Mouse (Mus musculus) lung, postnatal 0 days (tissue): ENCODE results near the gene Gxylt2. TPM values are rescaled to one million over a fixed set of nuclear protein-coding genes. Genes with fewer than 3 reads are reported as not detected.

Source experiments
- ATAC-seq: fragments of 200-750 bp; cut with Nextera tagmentation; 2 replicates; pipeline ENCODE4 v1.8.0; 2017; ENCODE audit warnings: moderate library complexity
- DNase-seq: peaks from one replicate; pipeline ENCODE4 v3.0.0-alpha.2; 2016; ENCODE audit warnings: low spot score
- H3K27ac ChIP-seq: fragments of 300-500 bp; sonication (generic); 2 replicates; pipeline ENCODE4 v1.5.1; 2014; ENCODE audit warnings: antibody characterized with exemption, mild to moderate bottlenecking, low read length, mixed read lengths
- H3K27me3 ChIP-seq: fragments of 300-500 bp; sonication (generic); replicated peaks from 2 replicates; pipeline ENCODE4 v1.6.1; 2014; ENCODE audit warnings: low read length, mixed read lengths; ENCODE audit not compliant: insufficient read depth
- H3K36me3 ChIP-seq: fragments of 300-500 bp; sonication (generic); 2 replicates; pipeline ENCODE4 v1.6.1; 2014; ENCODE audit warnings: low read length, mixed read lengths; ENCODE audit not compliant: insufficient read depth
- H3K4me1 ChIP-seq: fragments of 300-500 bp; sonication (generic); 2 replicates; pipeline ENCODE4 v1.6.1; 2014; ENCODE audit warnings: antibody characterized with exemption, low read depth, low read length, mixed read lengths; ENCODE audit not compliant: insufficient read depth
- H3K4me2 ChIP-seq: fragments of 300-500 bp; sonication (generic); replicated peaks from 2 replicates; pipeline ENCODE4 v1.6.1; 2014; ENCODE audit warnings: low read depth, mild to moderate bottlenecking, low read length, moderate library complexity, mixed read lengths
- H3K4me3 ChIP-seq: fragments of 300-500 bp; sonication (generic); 2 replicates; pipeline ENCODE4 v1.5.1; 2014; ENCODE audit warnings: low read depth, low read length
- H3K9ac ChIP-seq: fragments of 300-500 bp; sonication (generic); replicated peaks from 2 replicates; pipeline ENCODE4 v1.6.1; 2014; ENCODE audit warnings: low read depth, mild to moderate bottlenecking
- H3K9me3 ChIP-seq: fragments of 300-500 bp; sonication (generic); 2 replicates; pipeline ENCODE4 v1.6.1; 2016; ENCODE audit warnings: low read length, mixed read lengths
- CTCF ChIP-seq: IDR thresholded peaks from 2 replicates; pipeline ENCODE4 v1.5.1; 2016; ENCODE audit warnings: antibody characterized with exemption, mild to moderate bottlenecking
- EP300 ChIP-seq: IDR thresholded peaks from 2 replicates; pipeline ENCODE4 v1.6.1; 2016; ENCODE audit warnings: antibody characterized with exemption, mild to moderate bottlenecking, control low read depth
- WGBS: fragments of 180-500 bp; shearing (Covaris S2); extraction: QIAGEN DNeasy Blood & Tissue Kit; methylation state at CpG from one replicate; pipeline ENCODE4 v1.1.7; 2014; 5-methylcytosine and 5-hydroxymethylcytosine counted together
- polyA plus RNA-seq: library from polyadenylated mRNA; unstranded; fragments of >200 nt; fragmentation: Nextera tagmentation; extraction: Ambion mirVana; gene quantifications from 2 replicates; pipeline ENCODE4 v1.2.1, GENCODE M21; 2015

Gxylt2 gene
- polyA plus RNA-seq, 1 experiment from 2014 or later, result 2.2 TPM

GRCm38 (mm10) chr6:100670880-100671344, 33.6 kb upstream of the Gxylt2 start, which contains the start of gene Shq1:
Gene Shq1, minus strand, starts transcription at chr6:100671157.
- Histone ChIP-seq H3K4me2 (peak within 1 kb of the TSS; percentile 87), H3K36me3 (no peaks in the 10 kb centered on the region), H3K9me3 (no peaks in the 10 kb centered on the region), H3K27me3 (no peaks in the 10 kb centered on the region), H3K9ac (peak within 1 kb of the TSS; percentile 56), H3K4me3 (peak within 1 kb of the TSS; percentile 89), H3K27ac (peak within 1 kb of the TSS; percentile 54), H3K4me1 (peaks cover 3% of the 10 kb centered on the region; the same call in 1 of the 2 replicates)
- DNase-seq, result peak; percentile 95
- ATAC-seq, result peak; percentile 98
- WGBS, result under 1% methylated on average over 49 of the region's 49 CpGs
- TF ChIP-seq EP300, result no peak; the same call in 1 of the 2 replicates
- peak; percentile 44 for TF ChIP-seq CTCF

- H3K9me3 ChIP-seq, result no peaks in the 10 kb centered on the region
- 6% methylated on average over 7 of the region's 7 CpGs for WGBS
- ATAC-seq (no peak), DNase-seq (no peak)
- H3K27ac ChIP-seq, result no peak overlapping the region
- no peaks in the 10 kb centered on the region for H3K27me3 ChIP-seq
- H3K4me3 ChIP-seq, result peak overlapping the region; percentile 89; the same call in 1 of the 2 replicates
- H3K9ac ChIP-seq, result peak overlapping the region; percentile 56; the same call in 1 of the 2 replicates
- TF ChIP-seq EP300, result no peak
- no peak for TF ChIP-seq CTCF
- H3K4me2 ChIP-seq, result peak overlapping the region; percentile 87
- no peaks in the 10 kb centered on the region for H3K36me3 ChIP-seq
- peaks cover 3% of the 10 kb centered on the region; the same call in 1 of the 2 replicates for H3K4me1 ChIP-seq
These were observed 33.1 kb upstream of the Gxylt2 start for GRCm38 (mm10) chr6:100671401-100671800.

- ATAC-seq (no peak), DNase-seq (peak; percentile 74)
- WGBS, result 17% methylated on average over 6 of the region's 6 CpGs
- Histone ChIP-seq H3K27ac (no peak overlapping the region), H3K36me3 (no peaks in the 10 kb centered on the region), H3K4me3 (no peak overlapping the region), H3K9ac (no peak overlapping the region), H3K4me2 (no peak overlapping the region), H3K4me1 (peaks cover 3% of the 10 kb centered on the region; the same call in 1 of the 2 replicates), H3K9me3 (no peaks in the 10 kb centered on the region), H3K27me3 (no peaks in the 10 kb centered on the region)
- TF ChIP-seq EP300 (no peak), CTCF (peak; percentile 77)
These were observed 29.6 kb upstream of the Gxylt2 start for GRCm38 (mm10) chr6:100674974-100675373.

- Histone ChIP-seq H3K4me3 (no peak overlapping the region), H3K27ac (no peak overlapping the region), H3K9me3 (no peaks in the 10 kb centered on the region), H3K36me3 (no peaks in the 10 kb centered on the region), H3K9ac (no peak overlapping the region), H3K4me1 (peaks cover 1% of the 10 kb centered on the region; the same call in 1 of the 2 replicates), H3K27me3 (no peaks in the 10 kb centered on the region), H3K4me2 (no peak overlapping the region)
- DNase-seq (no peak), ATAC-seq (no peak)
- WGBS, result 91% methylated on average over 6 of the region's 7 CpGs
- TF ChIP-seq EP300 (no peak), CTCF (no peak)
These were observed 28.1 kb upstream of the Gxylt2 start for GRCm38 (mm10) chr6:100676461-100676860.

- 89% methylated on average over 2 of the region's 2 CpGs for WGBS
- H3K9me3 ChIP-seq, result no peaks in the 10 kb centered on the region
- no peak for ATAC-seq
- H3K27ac ChIP-seq, result no peak overlapping the region
- TF ChIP-seq EP300, result no peak
- no peak for TF ChIP-seq CTCF
- no peaks in the 10 kb centered on the region for H3K27me3 ChIP-seq
- no peak for DNase-seq
- no peaks in the 10 kb centered on the region for H3K36me3 ChIP-seq
- no peak overlapping the region for H3K9ac ChIP-seq
- no peak overlapping the region for H3K4me3 ChIP-seq
- H3K4me1 ChIP-seq, result no peaks in the 10 kb centered on the region
- H3K4me2 ChIP-seq, result no peak overlapping the region
These were observed 25.9 kb upstream of the Gxylt2 start for GRCm38 (mm10) chr6:100678636-100679035.

- H3K27me3 ChIP-seq, result no peaks in the 10 kb centered on the region
- TF ChIP-seq CTCF (no peak), EP300 (no peak)
- 68% methylated on average over 2 of the region's 2 CpGs for WGBS
- no peaks in the 10 kb centered on the region for H3K36me3 ChIP-seq
- no peak overlapping the region for H3K27ac ChIP-seq
- H3K9me3 ChIP-seq, result no peaks in the 10 kb centered on the region
- no peak for DNase-seq
- no peak overlapping the region for H3K4me3 ChIP-seq
- H3K9ac ChIP-seq, result no peak overlapping the region
- H3K4me1 ChIP-seq, result no peaks in the 10 kb centered on the region
- ATAC-seq, result no peak
- H3K4me2 ChIP-seq, result no peak overlapping the region
These were observed 18.2 kb upstream of the Gxylt2 start for GRCm38 (mm10) chr6:100686341-100686740.
